Mouse (Mus musculus): ENCODE results near the gene Dnaaf2. TPM values are rescaled to one million over a fixed set of nuclear protein-coding genes. Genes with fewer than 3 reads are reported as not detected.
"Not testable (repeated sequence)": the region's sequence is repeated elsewhere in the genome, so short reads cannot be mapped to it uniquely, and the experiment has no call there.

Gene Dnaaf2
- polyA plus RNA-seq, 1 experiment: 5.5 TPM

GRCm38 (mm10) chr12:69184342-69185295 is 13.6 kb downstream of the Dnaaf2 start:
- TF ChIP-seq GATA1 (IDR thresholded peaks at IDR 0.05; ENCODE audit: low read length): no peak

DNA sequence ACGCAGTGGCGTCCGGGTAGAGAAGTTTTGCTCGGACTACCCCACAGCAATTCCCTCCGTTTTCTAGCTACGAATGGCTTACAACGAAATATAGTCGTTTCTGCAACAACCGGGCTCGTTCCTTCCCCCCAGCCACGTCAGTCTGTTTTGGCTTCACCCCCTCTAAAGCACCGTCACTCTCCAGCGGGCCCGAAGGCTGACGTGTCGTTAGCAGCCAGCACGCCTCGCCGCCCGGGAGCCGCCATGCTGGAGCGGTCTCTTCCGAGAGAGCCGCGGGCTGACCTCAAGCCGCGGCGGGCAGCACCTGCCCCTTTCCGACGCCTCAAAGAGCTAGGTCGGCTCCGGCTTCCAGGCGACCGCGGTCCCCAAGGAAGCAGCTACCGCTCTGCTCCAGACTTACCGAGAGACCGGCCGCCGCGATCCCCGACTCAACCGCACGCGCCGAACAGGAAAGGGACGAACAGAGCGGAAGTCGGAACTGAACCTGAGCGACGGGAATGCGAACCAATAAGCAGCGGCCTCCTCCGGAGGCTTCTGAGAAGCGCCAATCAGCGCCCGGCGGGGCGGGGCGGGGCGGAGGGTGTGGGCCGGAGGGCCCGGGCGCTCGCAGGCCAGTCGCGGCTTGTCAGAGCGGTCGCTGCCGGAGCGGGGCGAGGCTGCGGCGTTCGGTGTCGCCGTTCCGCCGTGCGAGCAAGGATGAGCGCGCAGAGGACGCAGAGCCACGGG is 14.5 kb downstream of the Dnaaf2 start, which contains the start of the genes Rpl36al and Mgat2:
Gene Rpl36al, minus strand, starts transcription at position 501 of the 726 bp plus-strand sequence.
Gene Mgat2, plus strand, starts transcription at position 575 of the 726 bp plus-strand sequence.
- no peak for TF ChIP-seq GATA1 (IDR thresholded peaks at IDR 0.05; ENCODE audit: low read length)

- no peak for TF ChIP-seq GATA1 (IDR thresholded peaks at IDR 0.05; ENCODE audit: low read length)
These were observed 16.4 kb downstream of the Dnaaf2 start for GRCm38 (mm10) chr12:69181800-69182199.

GRCm38 (mm10) chr12:69179371-69179770 is 18.9 kb downstream of the Dnaaf2 start:
- no peak for TF ChIP-seq GATA1 (IDR thresholded peaks at IDR 0.05; ENCODE audit: low read length)

DNA sequence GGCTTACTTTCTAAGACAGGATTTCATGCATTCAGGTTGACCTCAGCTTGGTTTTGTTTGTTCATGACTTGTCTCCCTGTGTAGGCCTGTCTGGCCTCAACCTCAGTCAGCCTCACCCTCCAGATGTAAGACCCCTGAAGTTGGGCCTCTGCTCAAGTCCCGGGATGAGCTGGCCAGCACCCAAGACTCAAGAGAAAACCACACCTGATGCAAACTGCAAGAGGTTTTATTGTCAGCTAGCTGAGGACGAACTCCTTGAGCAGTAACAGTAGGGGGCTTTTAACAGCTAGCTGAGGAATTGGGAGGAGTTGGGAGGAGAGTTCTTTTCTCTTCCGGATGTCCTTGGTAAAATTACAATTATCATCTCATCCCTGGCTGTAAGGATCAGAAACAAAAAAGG is 20.7 kb downstream of the Dnaaf2 start:
- no peak for TF ChIP-seq GATA1 (IDR thresholded peaks at IDR 0.05; ENCODE audit: low read length)

- TF ChIP-seq GATA1 (IDR thresholded peaks at IDR 0.05; ENCODE audit: low read length): no peak
These were observed 22.3 kb downstream of the Dnaaf2 start for GRCm38 (mm10) chr12:69175975-69176374.

DNA sequence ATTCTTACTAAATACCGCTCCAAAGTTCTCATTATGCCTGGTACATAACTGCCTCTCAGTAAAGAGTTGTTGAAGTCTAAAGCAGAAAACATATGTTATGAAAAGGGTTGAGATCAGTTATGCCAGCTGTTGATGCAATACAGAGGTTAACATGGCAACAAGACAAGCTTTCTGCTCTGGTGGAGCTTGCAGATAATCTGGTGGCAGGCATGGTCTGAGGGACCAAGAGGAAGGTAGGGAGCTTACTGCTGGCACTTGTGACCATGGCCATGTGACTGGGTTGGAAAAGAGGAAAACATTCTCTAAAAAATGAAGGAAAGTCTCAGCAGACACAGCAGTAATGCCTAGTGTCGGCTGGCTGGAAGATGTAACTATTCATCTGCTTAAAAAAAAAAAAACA is 26.9 kb downstream of the Dnaaf2 start:
- TF ChIP-seq GATA1 (IDR thresholded peaks at IDR 0.05; ENCODE audit: low read length): no peak

- no peak for TF ChIP-seq GATA1 (IDR thresholded peaks at IDR 0.05; ENCODE audit: low read length)
These were observed 29.6 kb downstream of the Dnaaf2 start, which contains the start of gene Lrr1 for GRCm38 (mm10) chr12:69168461-69169106. Gene Lrr1 (plus strand): TSS chr12:69168814.

DNA sequence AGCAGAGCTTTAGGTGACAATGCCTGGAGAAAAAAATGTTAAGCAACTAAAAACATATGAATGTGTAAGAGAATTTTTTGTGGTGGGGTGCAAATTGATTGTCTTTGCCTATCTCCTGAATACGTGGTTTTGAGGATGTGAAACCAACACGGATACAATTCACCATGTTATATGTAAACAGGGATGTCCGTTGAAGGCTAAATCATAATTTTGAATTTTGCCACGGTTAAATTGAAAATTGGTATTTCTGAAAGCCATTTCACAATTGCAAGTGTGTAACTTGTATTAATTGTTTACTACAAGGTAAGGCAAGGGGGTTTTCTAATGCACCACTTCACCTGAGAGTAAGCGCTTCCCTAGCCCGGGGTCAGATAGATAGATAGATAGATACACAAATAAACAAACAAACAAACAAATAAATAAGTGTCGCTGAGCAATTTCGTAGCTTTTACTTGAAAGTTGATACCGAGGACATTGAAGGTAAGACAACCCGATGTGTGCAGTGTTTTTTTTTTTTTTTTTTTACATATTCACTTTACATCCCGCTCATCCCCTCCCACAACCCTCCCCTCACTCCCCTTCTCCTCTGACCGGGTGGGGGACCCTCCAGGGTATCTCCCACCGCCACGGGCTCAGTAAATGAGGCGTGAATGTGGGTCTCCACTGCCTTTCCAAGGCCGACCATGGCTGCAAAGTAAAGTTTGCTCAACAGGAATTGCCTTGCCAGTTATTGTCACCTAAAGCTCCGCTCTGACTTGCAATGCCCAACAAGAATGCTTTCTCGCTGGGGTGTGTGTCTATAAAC is 30.4 kb downstream of the Dnaaf2 start:
- TF ChIP-seq GATA1 (IDR thresholded peaks at IDR 0.05; ENCODE audit: low read length): no peak

GRCm38 (mm10) chr12:69164904-69165303 is 33.3 kb downstream of the Dnaaf2 start:
- TF ChIP-seq GATA1 (IDR thresholded peaks at IDR 0.05; ENCODE audit: low read length): no peak

DNA sequence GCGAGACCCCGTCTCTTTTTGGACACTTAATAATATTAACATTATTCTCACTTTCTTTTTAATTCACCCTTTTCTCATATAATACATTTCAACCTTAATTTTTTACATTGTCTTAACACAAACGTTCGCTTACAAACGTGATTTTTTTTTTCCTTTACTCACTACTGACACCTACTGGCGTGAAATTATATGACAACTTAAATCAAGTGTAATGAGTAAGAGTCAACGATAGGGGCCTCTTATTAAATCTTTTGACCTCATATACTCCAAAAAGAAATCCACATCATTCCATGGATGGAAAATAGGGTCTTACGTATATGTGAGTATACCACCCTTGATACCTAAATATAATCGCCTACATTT is 38.7 kb downstream of the Dnaaf2 start:
- TF ChIP-seq GATA1 (IDR thresholded peaks at IDR 0.05; ENCODE audit: low read length): no peak

DNA sequence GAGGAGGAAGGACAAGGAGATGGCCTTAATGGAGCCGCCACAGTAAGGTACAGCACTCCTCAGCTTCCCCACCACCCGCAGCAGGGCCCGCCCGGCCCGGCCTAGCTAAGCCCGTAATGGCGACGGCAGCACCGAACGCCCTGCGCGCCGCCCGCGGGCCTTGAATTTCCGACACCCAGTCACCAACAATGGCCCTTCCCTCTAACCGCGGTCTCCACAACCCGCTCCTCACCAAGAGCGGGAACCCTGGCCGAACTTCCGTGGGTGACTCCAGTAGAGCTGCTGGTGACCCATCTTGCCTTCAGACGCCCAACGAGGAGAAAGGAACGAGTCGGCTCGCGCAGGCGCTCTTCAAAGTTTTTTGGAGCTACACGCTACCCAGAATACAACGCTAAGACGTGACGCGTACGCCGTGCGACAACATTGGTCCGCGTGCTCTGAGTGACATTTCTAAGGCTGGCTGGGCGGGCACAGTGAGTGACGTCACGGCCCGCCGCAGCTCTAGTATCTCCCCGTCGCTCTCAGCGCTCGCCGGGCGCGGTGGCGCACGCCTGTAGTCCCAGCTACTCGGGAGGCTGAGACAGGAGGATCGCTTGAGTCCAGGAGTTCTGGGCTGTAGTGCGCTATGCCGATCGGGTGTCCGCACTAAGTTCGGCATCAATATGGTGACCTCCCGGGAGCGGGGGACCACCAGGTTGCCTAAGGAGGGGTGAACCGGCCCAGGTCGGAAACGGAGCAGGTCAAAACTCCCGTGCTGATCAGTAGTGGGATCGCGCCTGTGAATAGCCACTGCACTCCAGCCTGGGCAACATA is 39.3 kb downstream of the Dnaaf2 start, which contains the start of gene Rps29:
Gene Rps29, minus strand, starts transcription at position 422 of the 813 bp plus-strand sequence.
- TF ChIP-seq GATA1 (IDR thresholded peaks at IDR 0.05; ENCODE audit: low read length): not testable (repeated sequence)

DNA sequence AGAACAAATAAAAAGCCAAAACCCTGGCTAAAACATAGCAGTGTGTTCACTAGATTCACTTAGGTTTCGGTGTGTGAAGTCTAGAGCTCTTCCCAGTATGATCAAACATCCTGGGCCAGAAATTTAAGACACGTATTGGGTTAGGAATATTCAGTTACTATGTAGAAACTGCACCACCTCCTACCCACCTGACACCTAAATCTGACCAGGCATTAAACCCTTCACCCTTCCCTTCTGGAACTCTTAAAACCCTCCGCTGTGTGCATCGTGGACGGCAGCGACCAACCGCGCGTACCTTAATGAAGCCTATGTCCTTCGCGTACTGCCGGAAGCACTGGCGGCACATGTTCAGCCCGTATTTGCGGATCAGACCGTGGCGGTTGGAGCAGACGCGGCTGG is 39.9 kb downstream of the Dnaaf2 start:
- no peak for TF ChIP-seq GATA1 (IDR thresholded peaks at IDR 0.05; ENCODE audit: low read length)

DNA sequence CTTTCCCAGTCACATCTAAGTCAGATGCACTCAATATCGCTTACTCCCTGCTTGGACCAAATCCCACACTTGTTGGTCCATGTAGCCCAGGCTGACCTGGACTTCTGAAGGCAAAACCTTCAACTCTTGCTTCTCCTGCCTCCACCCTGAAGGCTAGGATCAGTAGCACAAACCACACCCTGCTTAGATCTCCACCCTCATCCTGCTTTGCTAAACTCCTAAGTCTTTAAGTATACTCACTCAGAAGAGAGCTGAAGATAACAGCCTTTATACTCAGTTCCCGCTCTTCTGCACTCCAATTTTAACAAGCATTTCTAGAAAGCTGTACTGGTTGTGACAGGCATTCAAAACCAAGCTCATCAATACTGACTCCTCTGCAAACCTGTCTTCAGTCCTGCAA is 41.1 kb downstream of the Dnaaf2 start:
- no peak for TF ChIP-seq GATA1 (IDR thresholded peaks at IDR 0.05; ENCODE audit: low read length)
